Mouse (Mus musculus) cerebellum, adult 2 months (tissue): ENCODE data around the gene Slitrk6.

Source experiments
- CTCF ChIP-seq: fragments of 200-500 bp; IDR thresholded peaks from 2 replicates; pipeline ENCODE4 v1.5.1; 2011; ENCODE audit warnings: low read depth, mild to moderate bottlenecking, control low read depth, low read length, moderate library complexity, borderline replicate concordance; ENCODE audit not compliant: insufficient read depth
- POLR2A ChIP-seq: fragments of 200-500 bp; IDR thresholded peaks from 2 replicates; pipeline ENCODE4 v1.6.1; 2011; ENCODE audit warnings: low read length, control low read depth, borderline replicate concordance; ENCODE audit not compliant: insufficient read depth

- TF ChIP-seq CTCF (no peak), POLR2A (no peak)
Observed at GRCm38 (mm10) chr14:110770694-110771093, 15.7 kb upstream of the Slitrk6 start.
